Mouse (Mus musculus) limb, embryonic 12.5 days (tissue): ENCODE measurements at regions not wholly inside any gene's neighbourhood (a gene's known extent, or its start where the extent isn't known, plus 50 kb on each side); places are given as distances from the start of the nearest gene placed in this dataset.

Source experiments
- ATAC-seq: fragments of 200-750 bp; cut with Nextera tagmentation; 2 replicates; pipeline ENCODE4 v1.8.0; 2017; ENCODE audit warnings: low read depth, moderate TSS enrichment; ENCODE audit not compliant: insufficient number of reproducible peaks, insufficient read depth, low FRiP score, low TSS enrichment
- H3K27ac ChIP-seq: fragments of 300-500 bp; sonication (generic); 2 replicates; pipeline ENCODE4 v1.5.1; 2016; ENCODE audit warnings: mild to moderate bottlenecking, moderate library complexity
- H3K27me3 ChIP-seq: fragments of 300-500 bp; sonication (generic); 2 replicates; pipeline ENCODE4 v1.6.1; 2016; ENCODE audit warnings: mild to moderate bottlenecking, moderate library complexity
- H3K36me3 ChIP-seq: fragments of 300-500 bp; sonication (generic); 2 replicates; pipeline ENCODE4 v1.6.1; 2016; ENCODE audit warnings: mild to moderate bottlenecking, moderate library complexity
- H3K4me1 ChIP-seq: fragments of 300-500 bp; sonication (generic); replicated peaks from 2 replicates; pipeline ENCODE4 v1.6.1; 2016
- H3K4me2 ChIP-seq: fragments of 300-500 bp; sonication (generic); 2 replicates; pipeline ENCODE4 v1.6.1; 2016; ENCODE audit warnings: mild to moderate bottlenecking, moderate library complexity
- H3K4me3 ChIP-seq: fragments of 300-500 bp; sonication (generic); replicated peaks from 2 replicates; pipeline ENCODE4 v1.5.1; 2016; ENCODE audit warnings: mild to moderate bottlenecking
- H3K9ac ChIP-seq: fragments of 300-500 bp; sonication (generic); replicated peaks from 2 replicates; pipeline ENCODE4 v1.6.1; 2016; ENCODE audit warnings: mild to moderate bottlenecking, moderate library complexity
- H3K9me3 ChIP-seq: fragments of 300-500 bp; sonication (generic); 2 replicates; pipeline ENCODE4 v1.6.1; 2016; ENCODE audit warnings: mild to moderate bottlenecking, moderate library complexity
- WGBS: fragments of 180-500 bp; shearing (Covaris S2); methylation state at CpG from one replicate; pipeline ENCODE4 v1.1.7; 2016; 5-methylcytosine and 5-hydroxymethylcytosine counted together

- Histone ChIP-seq H3K36me3 (no peaks in the 10 kb centered on the region), H3K4me1 (peaks cover 22% of the 10 kb centered on the region), H3K27ac (peak overlapping the region; percentile 66; the same call in 1 of the 2 replicates), H3K9ac (no peak overlapping the region), H3K4me3 (no peak overlapping the region), H3K9me3 (no peaks in the 10 kb centered on the region), H3K27me3 (no peaks in the 10 kb centered on the region), H3K4me2 (no peak overlapping the region)
- ATAC-seq: peak; percentile 89
- WGBS: 15% methylated on average over 6 of the region's 6 CpGs
These were observed 339.3 kb downstream of the Hao1 start for GRCm38 (mm10) chr2:134214748-134215328.

- Histone ChIP-seq H3K36me3 (no peaks in the 10 kb centered on the region), H3K4me2 (no peak overlapping the region), H3K4me1 (no peaks in the 10 kb centered on the region), H3K27me3 (no peaks in the 10 kb centered on the region), H3K9ac (no peak overlapping the region), H3K9me3 (no peaks in the 10 kb centered on the region), H3K27ac (no peak overlapping the region), H3K4me3 (no peak overlapping the region)
- no peak for ATAC-seq
- WGBS: 88% methylated on average over 1 of the region's 1 CpGs
These were observed 350.9 kb downstream of the Hao1 start for GRCm38 (mm10) chr2:134203252-134203651.

- H3K9ac ChIP-seq: no peak overlapping the region
- H3K27ac ChIP-seq: no peak overlapping the region
- no peaks in the 10 kb centered on the region for H3K27me3 ChIP-seq
- no peak overlapping the region for H3K4me3 ChIP-seq
- no peak for ATAC-seq
- H3K9me3 ChIP-seq: no peaks in the 10 kb centered on the region
- H3K4me2 ChIP-seq: no peak overlapping the region
- H3K4me1 ChIP-seq: no peaks in the 10 kb centered on the region
- H3K36me3 ChIP-seq: no peaks in the 10 kb centered on the region
These were observed 358.2 kb downstream of the Hao1 start for GRCm38 (mm10) chr2:134195961-134196360.

GRCm38 (mm10) chr2:134189435-134190063 is 364.6 kb downstream of the Hao1 start:
- WGBS: 70% methylated on average over 5 of the region's 5 CpGs
- H3K27ac ChIP-seq: no peak overlapping the region

More at GRCm38 (mm10) chr2:134189435-134190063, 364.6 kb downstream of the Hao1 start:
- Histone ChIP-seq H3K27me3 (no peaks in the 10 kb centered on the region), H3K9ac (no peak overlapping the region), H3K36me3 (no peaks in the 10 kb centered on the region), H3K9me3 (no peaks in the 10 kb centered on the region), H3K4me1 (no peaks in the 10 kb centered on the region), H3K4me3 (no peak overlapping the region), H3K4me2 (no peak overlapping the region)
- ATAC-seq: no peak
